Mouse (Mus musculus) CH12.LX (cell line): ENCODE measurements at regions not wholly inside any gene's neighbourhood (a gene's known extent, or its start where the extent isn't known, plus 50 kb on each side); places are given as distances from the start of the nearest gene placed in this dataset.

Experiments
- DNase-seq: peaks from one replicate; pipeline ENCODE4 v3.0.0-alpha.2; 2013; ENCODE audit errors: extremely low read depth
- H3K27ac ChIP-seq: 2 replicates; pipeline ENCODE4 v1.5.1; 2012; ENCODE audit warnings: low read depth, mild to moderate bottlenecking, control low read depth, moderate library complexity; ENCODE audit not compliant: insufficient read depth
- H3K27me3 ChIP-seq: replicated peaks from 2 replicates; pipeline ENCODE3; 2012; ENCODE audit warnings: inconsistent platforms
- H3K36me3 ChIP-seq, 2 experiments: replicated peaks in 1 of 2; 2 replicates each; pipeline versions ENCODE3 to v1.6.1; 2012; ENCODE audit warnings: inconsistent platforms in 1 of 2, low read length in 1 of 2, mild to moderate bottlenecking in 1 of 2, mixed read lengths in 1 of 2, moderate library complexity in 1 of 2; ENCODE audit not compliant: control insufficient read depth in 1 of 2, insufficient read depth in 1 of 2
- H3K4me1 ChIP-seq, 2 experiments: 2 replicates each; pipeline ENCODE4 v1.6.1; 2012; ENCODE audit warnings: inconsistent platforms in 1 of 2, moderate library complexity in 1 of 2; ENCODE audit not compliant: insufficient read depth in 2 of 2, control insufficient read depth in 1 of 2
- H3K4me2 ChIP-seq: 2 replicates; pipeline ENCODE4 v1.6.1; 2012; ENCODE audit warnings: low read depth, mild to moderate bottlenecking, control low read depth; ENCODE audit not compliant: poor library complexity, insufficient read depth, severe bottlenecking
- H3K4me3 ChIP-seq, 3 experiments: fragments of 150-350 bp in 1 of 3; sonication (generic) in 1 of 3; replicated peaks in 1 of 3; 2 replicates each; pipeline versions ENCODE3 to v1.5.1; 2011 to 2012; ENCODE audit warnings: low read depth in 2 of 3, low read length in 2 of 3, mild to moderate bottlenecking in 2 of 3, moderate library complexity in 2 of 3, control low read depth in 1 of 3, improper control_type of control experiment in 1 of 3, inconsistent platforms in 1 of 3, mixed read lengths in 1 of 3; ENCODE audit not compliant: poor library complexity in 1 of 3
- H3K79me2 ChIP-seq: replicated peaks from 2 replicates; pipeline ENCODE4 v1.6.1; 2012; ENCODE audit warnings: mild to moderate bottlenecking, moderate library complexity; ENCODE audit not compliant: control insufficient read depth, poor library complexity, insufficient read depth, severe bottlenecking; ENCODE audit errors: extremely low read depth
- H3K9ac ChIP-seq: 2 replicates; pipeline ENCODE4 v1.6.1; 2012; ENCODE audit warnings: low read depth, mild to moderate bottlenecking, control low read depth, moderate library complexity; ENCODE audit not compliant: insufficient read depth
- H3K9me3 ChIP-seq: replicated peaks from 2 replicates; pipeline ENCODE3; 2012; ENCODE audit warnings: low read length, inconsistent platforms, mixed read lengths
- CTCF ChIP-seq, 2 experiments: IDR thresholded peaks in 1 of 2; conservative IDR thresholded peaks in 1 of 2; 2 replicates each; pipeline ENCODE4 v1.5.1; 2011 to 2012; ENCODE audit warnings: low read depth in 2 of 2, low read length in 2 of 2, improper control_type of control experiment in 1 of 2, inconsistent platforms in 1 of 2, mild to moderate bottlenecking in 1 of 2, moderate library complexity in 1 of 2
- EP300 ChIP-seq: IDR thresholded peaks from 2 replicates; pipeline ENCODE4 v1.6.1; 2011; ENCODE audit warnings: low read length, improper control_type of control experiment
- HCFC1 ChIP-seq: IDR thresholded peaks from 2 replicates; pipeline ENCODE4 v1.6.1; 2012; ENCODE audit warnings: low read depth, mild to moderate bottlenecking, inconsistent platforms, low read length, improper control_type of control experiment
- IRF4 ChIP-seq: IDR thresholded peaks from 2 replicates; pipeline ENCODE4 v1.6.1; 2014; ENCODE audit warnings: low read depth, mild to moderate bottlenecking, inconsistent platforms, low read length, improper control_type of control experiment
- MAX ChIP-seq: IDR thresholded peaks from 2 replicates; pipeline ENCODE4 v1.6.1; 2011; ENCODE audit warnings: low read length, improper control_type of control experiment
- MEF2A ChIP-seq: IDR thresholded peaks from 2 replicates; pipeline ENCODE4 v1.6.1; 2014; ENCODE audit warnings: low read depth, mild to moderate bottlenecking, inconsistent platforms, low read length, improper control_type of control experiment, borderline replicate concordance
- MYC ChIP-seq: IDR thresholded peaks from 2 replicates; pipeline ENCODE4 v1.6.1; 2011; ENCODE audit warnings: low read depth, mild to moderate bottlenecking, improper control_type of control experiment, low read length
- NRF1 ChIP-seq: IDR thresholded peaks from 2 replicates; pipeline ENCODE4 v1.6.1; 2014; ENCODE audit warnings: low read depth, mild to moderate bottlenecking, inconsistent platforms, low read length, improper control_type of control experiment, moderate library complexity
- POLR2A ChIP-seq: IDR thresholded peaks from 2 replicates; pipeline ENCODE4 v1.6.1; 2011; ENCODE audit warnings: low read depth, mild to moderate bottlenecking, improper control_type of control experiment, low read length
- POLR2AphosphoS2 ChIP-seq: IDR thresholded peaks from 2 replicates; pipeline ENCODE4 v1.6.1; 2011; ENCODE audit warnings: low read depth, low read length, improper control_type of control experiment
- RAD21 ChIP-seq: IDR thresholded peaks from 2 replicates; pipeline ENCODE4 v1.6.1; 2011; ENCODE audit warnings: low read depth, mild to moderate bottlenecking, low read length, improper control_type of control experiment, moderate library complexity
- RCOR1 ChIP-seq: conservative IDR thresholded peaks from 2 replicates; pipeline ENCODE4 v1.6.1; 2012; ENCODE audit warnings: low read depth, mild to moderate bottlenecking, inconsistent platforms, low read length, improper control_type of control experiment
- SMC3 ChIP-seq: IDR thresholded peaks from 2 replicates; pipeline ENCODE4 v1.6.1; 2011; ENCODE audit warnings: low read depth, low read length, improper control_type of control experiment
- ZC3H11A ChIP-seq: IDR thresholded peaks from 2 replicates; pipeline ENCODE4 v1.6.1; 2012; ENCODE audit warnings: low read depth, mild to moderate bottlenecking, inconsistent platforms, low read length, improper control_type of control experiment
- ZNF384 ChIP-seq: IDR thresholded peaks from 2 replicates; pipeline ENCODE4 v1.6.1; 2012; ENCODE audit warnings: low read depth, low read length, improper control_type of control experiment, inconsistent platforms
- dilution Hi-C: fragments of 300-500 bp; cut with MboI; formaldehyde crosslinking; loops from 2 replicates; pipeline ENCODE4 v1.14.3; 2020; ENCODE audit warnings: low sequenced_read_pairs; ENCODE audit not compliant: extremely low pct_unique_long_range_greater_than_20kb, extremely low pct_ligation_motif_present
- in situ Hi-C: fragments of 300-500 bp; cut with MboI; formaldehyde crosslinking; loops from 3 replicates; pipeline ENCODE4 v1.14.3; 2019; ENCODE audit warnings: low sequenced_read_pairs, low pct_ligation_motif_present, low pct_unique_long_range_greater_than_20kb, mixed read lengths

DNA sequence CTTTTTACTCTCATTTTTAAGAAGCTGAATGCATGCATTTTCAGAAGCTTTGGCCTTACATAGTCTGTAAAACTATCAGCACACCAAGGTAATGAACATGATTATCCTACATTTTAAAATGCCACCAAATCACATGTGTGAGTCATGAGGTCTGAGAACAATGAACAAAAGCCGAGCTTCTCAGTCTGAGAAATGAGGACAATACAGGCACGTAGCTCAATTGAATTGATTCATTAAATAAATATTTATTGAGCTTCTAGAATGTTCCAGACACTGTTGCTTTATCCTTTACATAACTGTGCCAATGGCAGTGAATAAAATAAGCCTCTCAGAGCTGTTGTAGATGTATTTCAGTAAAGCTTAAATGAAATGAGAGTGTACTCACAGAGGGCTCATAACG, 154.0 kb upstream of the Bdnf start:
- no peak overlapping the region for H3K4me3 ChIP-seq
- in situ Hi-C loops = no loop called here
- H3K4me1 ChIP-seq = no peaks in the 10 kb centered on the region
- no peaks in the 10 kb centered on the region for H3K79me2 ChIP-seq
- TF ChIP-seq NRF1 (no peak), ZC3H11A (no peak), POLR2A (no peak), POLR2AphosphoS2 (no peak)
- no peak for DNase-seq
- no peaks in the 10 kb centered on the region for H3K36me3 ChIP-seq
- no peak overlapping the region for H3K4me2 ChIP-seq
- dilution Hi-C loops = no loop called here
- H3K9me3 ChIP-seq = no peaks in the 10 kb centered on the region
- H3K27me3 ChIP-seq = no peaks in the 10 kb centered on the region
- no peak overlapping the region for H3K27ac ChIP-seq
- no peak overlapping the region for H3K9ac ChIP-seq

DNA sequence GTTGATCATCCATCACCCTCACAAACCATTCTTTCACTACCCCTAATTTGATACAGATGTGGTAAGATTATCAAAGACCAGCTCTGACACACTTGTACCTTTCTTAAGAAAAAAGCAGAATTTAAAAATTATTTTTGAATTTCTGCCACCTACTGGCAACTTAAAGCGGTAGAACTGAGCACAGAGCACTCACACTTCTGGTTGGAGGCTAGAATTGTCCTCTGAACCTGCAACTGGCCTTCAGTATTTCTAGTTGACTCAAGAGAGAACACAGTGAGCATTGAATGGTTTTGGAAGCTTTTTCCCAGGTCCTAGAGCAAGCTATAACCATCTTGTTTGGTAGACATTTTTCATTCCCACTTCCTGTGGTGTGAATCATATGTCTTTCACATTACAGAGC, 135.0 kb upstream of the Bdnf start:
- H3K36me3 ChIP-seq = no peaks in the 10 kb centered on the region
- in situ Hi-C loops = loop anchor here (25.0 kb wide), 1 partner anchor 527 kb away; no protein-coding TSS in a partner anchor
- no peaks in the 10 kb centered on the region for H3K79me2 ChIP-seq
- H3K9ac ChIP-seq = no peak overlapping the region
- H3K4me1 ChIP-seq = peaks cover 0 to 3% of the 10 kb centered on the region in 2 experiments; a peak in 1 of 4 replicates
- no peaks in the 10 kb centered on the region for H3K27me3 ChIP-seq
- H3K4me2 ChIP-seq = no peak overlapping the region
- dilution Hi-C loops = no loop called here
- TF ChIP-seq SMC3 (peak; percentile 67), MAX (no peak), RAD21 (peak; percentile 54), CTCF (conservative IDR thresholded peaks at IDR 0.05 in 1 of 2, IDR thresholded peaks at IDR 0.05 in 1 of 2; ENCODE audit: low read depth in 2 of 2, low read length in 2 of 2) (peak in 1 of 2 experiments; percentile 53; a peak in 2 of 4 replicates)
- H3K4me3 ChIP-seq = no peak overlapping the region
- no peaks in the 10 kb centered on the region for H3K9me3 ChIP-seq
- peak; percentile 14 for DNase-seq
- no peak overlapping the region for H3K27ac ChIP-seq

DNA sequence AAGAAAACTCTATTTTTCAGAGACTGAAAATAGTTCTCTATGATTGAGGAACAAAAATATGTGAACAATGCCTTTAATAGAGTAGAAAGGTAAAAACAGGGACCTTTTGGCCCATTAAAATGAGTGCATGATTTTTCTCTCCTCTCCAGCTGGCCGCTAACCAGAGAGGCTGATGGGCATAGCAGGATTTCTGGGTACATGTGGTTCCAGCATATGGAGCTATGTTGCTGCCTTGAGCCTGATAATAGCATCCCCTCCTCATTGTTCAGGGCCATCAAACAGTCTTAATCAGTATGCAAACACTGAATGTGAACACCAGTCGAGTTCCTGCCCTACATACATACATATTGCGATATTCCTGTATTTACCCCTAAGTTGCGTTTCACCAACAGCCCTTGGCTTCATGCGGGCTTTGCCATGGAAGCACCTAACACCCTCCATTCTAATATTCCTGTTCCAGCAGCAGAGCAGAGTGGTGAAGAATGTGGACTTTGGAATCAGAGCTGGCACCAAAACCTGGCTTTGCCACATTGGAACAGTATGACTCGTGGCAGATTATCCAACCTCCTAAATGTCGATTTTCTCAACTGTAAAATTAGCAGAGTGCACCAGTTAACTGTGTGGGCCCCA, 127.9 kb upstream of the Bdnf start:
- Histone ChIP-seq H3K4me2 (no peak overlapping the region), H3K27ac (no peak overlapping the region), H3K27me3 (no peaks in the 10 kb centered on the region), H3K9ac (no peak overlapping the region), H3K36me3 (no peaks in the 10 kb centered on the region), H3K4me3 (no peak overlapping the region)
- DNase-seq = no peak
- in situ Hi-C loops = loop anchor here (25.0 kb wide), 1 partner anchor 534 kb away; no protein-coding TSS in a partner anchor
- no peak for TF ChIP-seq MEF2A
- TF ChIP-seq IRF4 = no peak
- no peak for TF ChIP-seq HCFC1
- no peak for TF ChIP-seq ZC3H11A
- no peak for TF ChIP-seq EP300
- no peak for TF ChIP-seq POLR2A
- TF ChIP-seq RCOR1 = no peak
- TF ChIP-seq POLR2AphosphoS2 = no peak
- no peak for TF ChIP-seq CTCF (conservative IDR thresholded peaks at IDR 0.05 in 1 of 2, IDR thresholded peaks at IDR 0.05 in 1 of 2; ENCODE audit: low read depth in 2 of 2, low read length in 2 of 2)
- no peak for TF ChIP-seq NRF1
- TF ChIP-seq MYC = no peak
- no peak for TF ChIP-seq ZNF384
- TF ChIP-seq, all 38 proteins: peak for 0
- Histone ChIP-seq H3K9me3 (no peaks in the 10 kb centered on the region), H3K79me2 (no peaks in the 10 kb centered on the region), H3K4me1 (peaks cover 0 to 10% of the 10 kb centered on the region in 2 experiments; a peak in 1 of 4 replicates)
- dilution Hi-C loops = no loop called here
